Mouse (Mus musculus): ENCODE measurements at regions not wholly inside any gene's neighbourhood (a gene's known extent, or its start where the extent isn't known, plus 50 kb on each side); places are given as distances from the start of the nearest gene placed in this dataset.

- peak; percentile 83 for DNase-seq
These were observed 119.9 kb downstream of the Foxa2 start for GRCm38 (mm10) chr2:147926861-147927260.

GRCm38 (mm10) chr2:147907341-147907740, 139.4 kb downstream of the Foxa2 start:
- no peak for DNase-seq

GRCm38 (mm10) chr2:147905759-147906740, 140.7 kb downstream of the Foxa2 start:
- no peak for DNase-seq

DNA sequence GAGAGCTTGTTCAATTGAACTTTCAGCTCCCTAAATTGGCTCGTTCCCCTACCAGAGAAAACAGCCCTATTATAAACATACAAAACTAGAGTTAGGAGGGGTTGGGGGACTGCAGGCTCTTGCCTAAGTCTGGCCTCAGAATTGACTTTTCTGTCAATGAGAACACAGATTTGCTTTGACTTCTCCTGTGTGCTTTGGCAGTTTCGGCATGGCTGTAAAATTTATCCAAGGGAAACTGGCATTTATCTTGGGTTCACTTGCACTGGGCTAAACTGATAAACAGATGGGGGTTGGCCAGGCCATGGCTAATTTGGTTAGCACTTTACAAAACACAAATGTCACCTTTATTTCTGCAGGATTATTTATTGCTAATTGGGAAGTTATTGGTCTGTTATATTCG, 141.7 kb downstream of the Foxa2 start:
- no peak for DNase-seq

DNA sequence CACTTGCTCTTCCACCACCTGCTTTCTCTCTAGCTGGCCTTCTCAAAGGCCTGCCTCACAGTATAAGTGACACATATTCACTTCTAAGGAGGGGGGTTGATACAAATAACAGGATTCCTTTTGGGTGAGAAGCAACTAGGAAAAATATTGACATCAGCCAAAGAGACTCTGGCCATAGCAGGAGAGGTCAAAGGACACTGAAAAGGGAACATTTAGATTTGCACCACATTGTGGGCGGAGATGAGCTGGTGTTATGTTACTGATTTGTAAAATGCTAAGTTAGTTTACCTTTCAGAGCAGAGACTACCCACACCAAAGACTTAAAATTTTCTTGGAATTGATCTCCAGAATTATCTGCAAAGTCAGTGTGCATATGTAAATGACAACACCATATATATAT, 147.5 kb downstream of the Foxa2 start:
- DNase-seq = no peak

- DNase-seq = peak; percentile 60
These were observed 151.1 kb downstream of the Foxa2 start for GRCm38 (mm10) chr2:147895691-147896090.

DNA sequence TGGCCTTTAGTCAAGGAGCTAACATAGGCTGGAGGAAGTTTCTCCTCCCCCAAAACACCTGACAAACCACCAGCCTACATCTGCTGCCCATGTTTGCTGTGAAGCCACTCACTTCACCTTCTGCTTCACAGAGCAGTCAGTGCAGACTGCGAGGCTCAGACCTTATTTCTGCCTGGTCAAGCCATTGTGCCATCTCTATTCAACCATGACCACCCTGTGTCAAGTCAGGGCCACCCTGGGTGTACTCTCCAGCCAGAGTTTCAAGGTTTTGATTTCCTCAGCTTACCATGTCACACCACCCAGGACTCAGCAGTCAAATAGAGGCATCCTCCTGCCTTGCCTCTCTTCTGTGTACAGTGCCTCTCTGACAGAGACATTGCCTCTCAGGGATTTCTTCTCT, 152.6 kb downstream of the Foxa2 start:
- no peak for DNase-seq

DNA sequence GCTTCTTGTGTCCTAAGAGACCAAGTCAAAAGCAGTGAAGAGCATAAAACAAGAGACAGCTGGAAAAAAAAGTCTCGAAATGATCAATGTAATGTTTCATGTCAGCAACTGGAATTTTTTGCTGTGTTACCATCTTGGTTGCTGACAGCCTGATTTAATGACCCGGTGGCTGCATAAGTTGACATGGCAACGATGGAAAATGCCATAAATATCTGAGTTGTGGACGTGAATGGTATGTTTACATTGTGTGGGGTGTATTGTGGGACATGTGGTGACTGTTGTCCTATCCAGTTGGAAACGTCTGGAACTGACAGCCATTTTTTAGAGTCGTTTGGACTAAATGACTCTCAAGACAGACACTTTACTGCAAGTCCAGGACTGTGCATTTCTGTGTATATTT, 160.6 kb downstream of the Foxa2 start:
- no peak for DNase-seq

DNA sequence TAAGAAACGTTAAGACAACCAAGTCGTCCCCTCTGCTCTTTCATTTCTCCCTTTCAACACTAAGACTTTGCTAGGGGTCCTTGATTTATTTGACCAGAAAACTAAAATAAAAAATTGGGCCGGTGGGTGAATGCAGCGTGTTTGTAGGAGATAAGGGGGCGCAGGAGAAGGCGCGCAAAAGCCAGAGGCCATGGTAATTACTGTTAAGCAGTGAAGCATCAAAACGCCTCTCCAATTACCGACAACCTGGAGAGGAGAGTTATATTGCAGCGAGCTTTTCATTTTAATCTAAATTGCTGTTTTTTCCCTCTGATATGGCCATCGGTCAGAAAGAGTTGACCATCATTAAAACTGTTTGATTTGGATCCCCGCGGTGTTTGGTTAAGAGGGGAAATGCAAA, 168.9 kb downstream of the Foxa2 start:
- no peak for DNase-seq

DNA sequence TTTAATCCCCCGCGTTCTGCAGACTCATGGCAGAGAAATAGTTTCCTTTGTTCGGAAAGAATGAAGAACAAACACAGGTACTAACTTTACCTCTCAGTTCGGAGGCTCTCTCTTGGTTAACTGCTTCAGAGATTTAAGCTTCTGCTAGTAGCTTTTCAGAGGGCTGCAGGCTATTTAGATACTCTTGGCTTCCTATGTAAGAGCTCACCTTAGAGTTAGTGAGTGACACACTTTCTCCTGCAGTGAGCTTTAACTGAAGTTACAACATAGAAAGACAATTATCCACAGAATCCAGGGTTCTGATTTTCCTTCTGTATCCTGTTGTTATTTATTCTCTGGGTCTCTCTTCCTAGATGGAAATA, 169.2 kb downstream of the Foxa2 start:
- no peak for DNase-seq

GRCm38 (mm10) chr2:147876708-147877542, 169.8 kb downstream of the Foxa2 start:
- no peak for DNase-seq

DNA sequence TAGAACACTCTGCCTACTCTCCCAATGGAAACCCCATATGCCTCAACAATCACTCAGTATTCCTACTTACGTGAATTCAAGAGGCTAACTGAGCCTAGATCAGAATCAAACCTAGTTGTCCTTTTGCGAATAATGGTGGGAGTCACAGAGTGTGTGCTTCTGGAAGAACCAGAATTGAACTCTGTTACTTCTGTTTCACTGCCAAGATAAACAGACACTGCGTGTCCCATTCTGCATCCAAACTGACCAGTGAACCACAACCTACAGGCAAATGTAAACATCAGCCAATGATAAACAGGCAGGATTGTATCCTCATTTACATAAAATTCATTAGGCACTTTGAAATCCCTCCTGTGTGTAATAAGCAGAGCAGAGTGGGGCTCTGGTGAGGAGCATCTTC, 173.8 kb downstream of the Foxa2 start:
- DNase-seq = no peak

GRCm38 (mm10) chr2:147851186-147851802, 195.5 kb downstream of the Foxa2 start:
- DNase-seq = no peak

- DNase-seq = peak; percentile 58
These were observed 199.6 kb downstream of the Foxa2 start for GRCm38 (mm10) chr2:147846968-147847749.

GRCm38 (mm10) chr2:147845256-147845655, 201.5 kb downstream of the Foxa2 start:
- DNase-seq = no peak

GRCm38 (mm10) chr2:147840936-147841335, 205.8 kb downstream of the Foxa2 start:
- no peak for DNase-seq

GRCm38 (mm10) chr2:147838613-147839012, 208.2 kb downstream of the Foxa2 start:
- peak; percentile 14 for DNase-seq

- DNase-seq = no peak
These were observed 216.2 kb downstream of the Foxa2 start for GRCm38 (mm10) chr2:147830551-147830950.

- no peak for DNase-seq
These were observed 229.8 kb downstream of the Foxa2 start for GRCm38 (mm10) chr2:147816951-147817350.

- no peak for DNase-seq
These were observed 232.5 kb downstream of the Foxa2 start for GRCm38 (mm10) chr2:147814231-147814630.

DNA sequence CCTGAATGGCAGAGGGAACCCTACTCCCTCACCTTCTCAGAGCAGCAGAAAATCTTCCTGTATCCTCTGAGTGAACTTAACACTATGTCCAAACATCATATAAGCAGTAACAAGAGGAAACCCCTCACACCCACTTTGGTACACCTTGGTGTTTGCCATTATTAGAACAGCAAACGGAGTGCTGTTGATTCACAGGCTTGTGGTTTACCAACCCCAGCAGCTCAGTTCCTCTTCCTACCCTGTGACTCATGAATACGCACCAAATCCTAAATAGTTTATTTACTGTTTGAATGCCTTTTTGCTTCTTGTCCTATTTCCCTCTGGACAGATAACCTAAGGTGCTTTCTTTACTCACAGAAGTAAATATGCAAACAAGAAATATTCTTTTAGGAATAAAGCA, 233.3 kb downstream of the Foxa2 start:
- DNase-seq = peak; percentile 7

DNA sequence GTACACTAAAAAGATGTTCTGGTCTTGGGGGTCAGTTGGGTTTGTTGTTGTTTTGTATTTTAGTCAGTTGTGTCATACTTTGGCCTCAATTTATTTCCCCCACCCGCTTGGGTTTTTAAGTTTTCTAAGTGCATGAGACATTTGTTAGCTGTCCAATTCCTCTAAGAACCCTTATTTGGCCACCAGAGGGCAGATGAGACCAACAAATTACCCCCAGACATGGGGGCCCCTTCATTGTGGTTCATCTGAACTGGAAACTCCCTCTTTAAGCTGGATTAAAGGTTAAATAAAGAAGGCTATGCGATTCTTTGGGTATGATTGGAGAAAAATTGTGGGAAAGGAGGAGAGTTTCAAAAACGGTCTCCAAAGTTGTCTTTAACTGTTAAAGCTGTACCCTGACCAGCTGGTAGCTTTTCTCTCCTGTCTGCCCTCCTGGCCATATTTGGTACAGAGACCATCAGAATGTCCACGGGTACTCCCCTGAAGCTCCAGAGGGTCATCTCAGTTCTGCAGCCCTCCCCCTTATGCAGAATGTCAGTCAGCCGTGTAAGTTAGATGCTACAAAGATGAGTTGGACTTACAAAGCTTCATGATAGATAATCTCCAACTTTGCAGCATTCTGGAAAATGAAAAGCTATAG, 238.6 kb downstream of the Foxa2 start:
- DNase-seq = peak; percentile 67

All from lung, postnatal 36 days (tissue).